Mouse (Mus musculus): ENCODE results near the gene Pklr. TPM values are rescaled to one million over a fixed set of nuclear protein-coding genes. Genes with fewer than 3 reads are reported as not detected.
A peak's percentile ranks its signal among the peaks of the same experiment; 100 is the strongest.

Pklr gene
- polyA plus RNA-seq, 1 experiment from 2014 or later: not detected

DNA sequence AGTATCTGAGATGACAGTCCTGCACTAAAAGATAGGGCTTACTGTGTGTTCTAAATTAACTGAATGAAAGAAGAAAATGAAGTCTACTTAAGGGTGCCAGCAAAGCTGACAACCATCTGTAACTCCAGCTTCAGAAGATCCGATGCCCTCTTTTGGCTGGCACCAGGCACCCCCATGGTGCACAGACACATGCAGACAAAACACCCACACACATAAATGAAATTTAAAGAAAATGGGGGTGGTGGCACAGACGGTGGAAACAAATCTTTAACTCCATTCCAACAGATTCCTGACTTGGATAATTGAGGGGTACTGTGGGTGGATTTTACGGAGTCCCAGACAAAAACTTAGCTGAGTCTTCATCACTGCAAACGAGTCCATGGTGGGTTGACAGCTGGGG lies 4.1 kb upstream of the Pklr start:
- peaks cover 4% of the 10 kb centered on the region; the same call in 1 of the 2 replicates for H3K27me3 ChIP-seq
- peak overlapping the region; percentile 35; the same call in 1 of the 2 replicates for H3K4me3 ChIP-seq (replicated peaks)
- H3K4me1 ChIP-seq (replicated peaks): peaks cover 9% of the 10 kb centered on the region
- no peaks in the 10 kb centered on the region for H3K36me3 ChIP-seq
- WGBS: 50% methylated on average over 4 of the region's 4 CpGs
- no peak overlapping the region for H3K27ac ChIP-seq
- peak overlapping the region; percentile 68 for H3K4me2 ChIP-seq (replicated peaks)
- 0 out of 2 replicates have a peak, but pooled peaks have one; percentile 14 for ATAC-seq
- no peaks in the 10 kb centered on the region for H3K9me3 ChIP-seq
- peak overlapping the region; percentile 64; the same call in 1 of the 2 replicates for H3K9ac ChIP-seq (replicated peaks)

DNA sequence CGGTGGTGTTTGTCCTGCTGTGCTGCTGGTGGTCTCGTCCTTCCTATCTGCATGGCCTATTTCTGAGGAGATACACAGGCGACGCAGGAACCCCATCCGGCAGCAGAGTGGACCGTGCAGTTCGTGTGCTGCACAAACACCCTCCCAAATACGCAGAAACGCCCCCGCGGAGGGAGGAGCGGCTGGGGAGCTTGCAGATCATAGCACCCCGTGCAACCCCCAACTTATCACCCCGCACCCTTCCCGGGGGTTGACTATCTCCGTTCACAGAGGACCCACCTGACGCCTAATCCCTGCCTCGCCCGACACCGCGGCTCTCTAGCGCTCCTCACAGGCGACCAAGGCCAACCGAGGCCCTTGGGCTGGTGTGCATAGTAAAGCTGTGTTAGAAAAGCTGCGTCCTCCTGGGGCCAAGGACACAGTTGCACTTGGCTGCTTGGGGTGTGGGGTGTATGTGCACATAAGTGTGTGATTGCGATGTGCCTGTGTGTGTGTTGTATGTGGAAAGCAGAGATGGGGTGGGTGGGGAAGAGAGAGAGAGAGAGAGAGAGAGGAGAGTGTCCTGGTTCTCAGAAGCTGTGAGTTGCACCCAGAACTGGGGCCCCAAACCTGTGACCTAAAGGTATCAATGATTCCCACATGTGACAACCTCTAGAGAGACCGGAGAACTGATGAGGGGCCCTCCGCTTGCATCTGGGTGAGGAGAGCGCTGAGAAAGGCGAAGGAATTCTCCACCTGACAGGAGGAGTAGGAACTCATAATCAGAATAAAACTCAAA lies 3.5 kb upstream of the Pklr start:
- H3K4me1 ChIP-seq (replicated peaks): peaks cover 9% of the 10 kb centered on the region
- ATAC-seq: peak; percentile 63; the same call in 1 of the 2 replicates
- H3K4me3 ChIP-seq (replicated peaks): peak overlapping the region; percentile 35
- peaks cover 7% of the 10 kb centered on the region; the same call in 1 of the 2 replicates for H3K27me3 ChIP-seq
- 17% methylated on average over 30 of the region's 30 CpGs for WGBS
- H3K9me3 ChIP-seq: no peaks in the 10 kb centered on the region
- no peak overlapping the region for H3K27ac ChIP-seq
- no peaks in the 10 kb centered on the region for H3K36me3 ChIP-seq
- H3K4me2 ChIP-seq (replicated peaks): peak overlapping the region; percentile 68
- peak overlapping the region; percentile 64 for H3K9ac ChIP-seq (replicated peaks)

DNA sequence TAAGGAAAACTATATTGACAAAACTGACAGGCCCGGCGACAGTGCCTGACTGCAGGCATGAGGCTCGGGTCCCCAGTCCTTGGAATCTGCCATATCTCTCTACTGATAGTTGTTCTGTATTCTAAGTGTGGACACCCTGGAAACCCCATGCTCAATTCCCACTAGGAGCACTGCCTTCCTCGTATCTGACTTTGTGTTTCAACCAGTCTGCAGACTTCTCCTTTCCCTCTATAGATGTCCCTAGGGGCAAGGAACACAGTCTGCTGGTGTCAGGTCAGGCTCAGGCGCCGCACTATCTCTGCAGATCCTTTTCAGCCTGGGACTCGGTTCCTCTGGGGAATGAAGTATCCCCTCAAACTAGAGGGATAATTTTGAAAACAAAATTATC lies 2.9 kb upstream of the Pklr start:
- Histone ChIP-seq H3K9ac (replicated peaks) (no peak overlapping the region), H3K9me3 (no peaks in the 10 kb centered on the region), H3K4me3 (replicated peaks) (no peak overlapping the region), H3K27me3 (peaks cover 7% of the 10 kb centered on the region; the same call in 1 of the 2 replicates), H3K4me2 (replicated peaks) (no peak overlapping the region), H3K36me3 (no peaks in the 10 kb centered on the region), H3K27ac (no peak overlapping the region), H3K4me1 (replicated peaks) (peaks cover 9% of the 10 kb centered on the region)
- WGBS: 81% methylated on average over 7 of the region's 7 CpGs
- ATAC-seq: no peak

DNA sequence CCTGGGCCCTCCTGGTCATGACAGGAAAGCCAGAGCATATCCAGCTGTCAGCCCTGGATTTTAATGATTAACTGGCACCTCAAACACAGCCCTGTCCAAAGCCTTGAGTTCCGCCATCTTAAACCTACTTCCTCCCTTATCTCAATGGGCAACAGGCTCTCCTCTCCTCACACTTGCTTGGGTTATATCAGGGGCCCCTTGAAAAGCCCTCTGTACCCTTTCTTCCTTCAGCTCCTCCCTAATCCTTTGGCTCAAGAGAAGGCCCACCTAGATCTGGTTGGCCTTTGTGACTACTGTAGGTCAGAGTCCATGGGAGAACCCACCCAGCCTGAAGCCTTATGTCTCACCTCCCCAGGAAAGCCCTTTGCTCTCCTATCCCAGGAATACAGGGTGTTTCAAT lies 2.2 kb upstream of the Pklr start:
- no peak for ATAC-seq
- H3K36me3 ChIP-seq: no peaks in the 10 kb centered on the region
- no peak overlapping the region for H3K27ac ChIP-seq
- no peak overlapping the region for H3K9ac ChIP-seq (replicated peaks)
- WGBS: 100% methylated on average over 1 of the region's 1 CpGs
- H3K4me2 ChIP-seq (replicated peaks): no peak overlapping the region
- peaks cover 9% of the 10 kb centered on the region for H3K4me1 ChIP-seq (replicated peaks)
- no peak overlapping the region for H3K4me3 ChIP-seq (replicated peaks)
- H3K9me3 ChIP-seq: no peaks in the 10 kb centered on the region
- H3K27me3 ChIP-seq: peaks cover 7% of the 10 kb centered on the region; the same call in 1 of the 2 replicates

GRCm38 (mm10) chr3:89136365-89136764 lies 423 bp downstream of the Pklr start:
- Histone ChIP-seq H3K9me3 (no peaks in the 10 kb centered on the region), H3K4me3 (replicated peaks) (no peak overlapping the region), H3K27me3 (peaks cover 7% of the 10 kb centered on the region; the same call in 1 of the 2 replicates), H3K9ac (replicated peaks) (no peak overlapping the region), H3K4me2 (replicated peaks) (no peak overlapping the region), H3K36me3 (no peaks in the 10 kb centered on the region), H3K27ac (no peak overlapping the region), H3K4me1 (replicated peaks) (peaks cover 9% of the 10 kb centered on the region)
- no peak for ATAC-seq
- WGBS: 40% methylated on average over 9 of the region's 9 CpGs

DNA sequence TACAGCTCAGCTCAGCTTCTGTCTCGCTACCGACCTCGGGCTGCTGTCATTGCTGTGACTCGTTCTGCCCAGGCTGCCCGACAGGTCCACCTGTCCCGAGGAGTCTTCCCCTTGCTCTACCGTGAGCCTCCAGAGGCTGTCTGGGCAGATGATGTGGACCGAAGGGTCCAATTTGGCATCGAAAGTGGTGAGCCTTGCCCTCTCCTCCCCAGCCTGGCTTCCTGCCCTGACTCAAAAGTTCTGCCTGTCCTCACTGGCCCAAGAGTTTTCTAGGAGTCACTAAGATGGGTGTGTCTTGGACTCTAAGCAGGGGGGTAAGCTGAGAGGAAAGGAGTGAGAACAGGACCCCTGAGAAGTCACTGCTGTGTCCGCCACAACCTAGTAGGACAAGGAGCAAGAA lies 8.9 kb downstream of the Pklr start:
- Histone ChIP-seq H3K4me3 (replicated peaks) (no peak overlapping the region), H3K4me1 (replicated peaks) (peaks cover 20% of the 10 kb centered on the region), H3K9me3 (no peaks in the 10 kb centered on the region), H3K9ac (replicated peaks) (no peak overlapping the region), H3K36me3 (peaks cover 12% of the 10 kb centered on the region; the same call in 1 of the 2 replicates), H3K4me2 (replicated peaks) (no peak overlapping the region), H3K27me3 (peaks cover 28% of the 10 kb centered on the region; the same call in 1 of the 2 replicates), H3K27ac (no peak overlapping the region)
- 87% methylated on average over 10 of the region's 10 CpGs for WGBS
- no peak for ATAC-seq

GRCm38 (mm10) chr3:89145566-89145965 lies 9.6 kb downstream of the Pklr start:
- Histone ChIP-seq H3K27ac (no peak overlapping the region), H3K27me3 (peaks cover 33% of the 10 kb centered on the region; the same call in 1 of the 2 replicates), H3K4me1 (replicated peaks) (peaks cover 20% of the 10 kb centered on the region), H3K9me3 (no peaks in the 10 kb centered on the region), H3K4me2 (replicated peaks) (no peak overlapping the region), H3K9ac (replicated peaks) (no peak overlapping the region), H3K4me3 (replicated peaks) (no peak overlapping the region), H3K36me3 (peaks cover 19% of the 10 kb centered on the region)
- 24% methylated on average over 8 of the region's 8 CpGs for WGBS
- no peak for ATAC-seq

- Histone ChIP-seq H3K4me1 (replicated peaks) (peaks cover 20% of the 10 kb centered on the region), H3K27ac (no peak overlapping the region), H3K27me3 (peaks cover 36% of the 10 kb centered on the region; the same call in 1 of the 2 replicates), H3K9me3 (no peaks in the 10 kb centered on the region), H3K36me3 (peaks cover 31% of the 10 kb centered on the region), H3K9ac (replicated peaks) (no peak overlapping the region), H3K4me3 (replicated peaks) (no peak overlapping the region), H3K4me2 (replicated peaks) (0 out of 2 replicates have a peak overlapping the region, but pooled peaks have one; percentile 3)
- WGBS: 24% methylated on average over 26 of the region's 26 CpGs
- ATAC-seq: peak; percentile 53; the same call in 1 of the 2 replicates
Observed at GRCm38 (mm10) chr3:89147101-89147978, 11.4 kb downstream of the Pklr start.

DNA sequence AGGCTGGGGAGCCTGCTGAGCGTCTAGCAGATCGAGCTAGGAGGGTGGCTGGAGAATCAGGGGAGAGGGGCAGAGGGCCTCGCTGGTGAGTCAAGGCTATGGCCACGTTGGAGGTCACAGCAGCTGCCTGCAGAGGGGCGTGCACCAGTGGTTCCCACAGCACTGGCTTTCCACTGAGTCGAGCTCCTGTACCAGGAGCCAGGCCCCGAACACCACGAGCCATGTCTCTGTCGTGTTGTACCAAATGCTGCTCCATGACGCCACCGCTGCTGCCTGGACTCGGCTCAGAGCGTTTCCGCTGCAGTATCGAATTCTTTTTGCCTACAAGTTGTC lies 12.0 kb downstream of the Pklr start:
- Histone ChIP-seq H3K36me3 (peaks cover 37% of the 10 kb centered on the region), H3K9me3 (no peaks in the 10 kb centered on the region), H3K27ac (no peak overlapping the region), H3K27me3 (peaks cover 31% of the 10 kb centered on the region; the same call in 1 of the 2 replicates), H3K9ac (replicated peaks) (no peak overlapping the region), H3K4me1 (replicated peaks) (peaks cover 20% of the 10 kb centered on the region), H3K4me3 (replicated peaks) (no peak overlapping the region), H3K4me2 (replicated peaks) (0 out of 2 replicates have a peak overlapping the region, but pooled peaks have one; percentile 3)
- 8% methylated on average over 15 of the region's 15 CpGs for WGBS
- no peak for ATAC-seq

DNA sequence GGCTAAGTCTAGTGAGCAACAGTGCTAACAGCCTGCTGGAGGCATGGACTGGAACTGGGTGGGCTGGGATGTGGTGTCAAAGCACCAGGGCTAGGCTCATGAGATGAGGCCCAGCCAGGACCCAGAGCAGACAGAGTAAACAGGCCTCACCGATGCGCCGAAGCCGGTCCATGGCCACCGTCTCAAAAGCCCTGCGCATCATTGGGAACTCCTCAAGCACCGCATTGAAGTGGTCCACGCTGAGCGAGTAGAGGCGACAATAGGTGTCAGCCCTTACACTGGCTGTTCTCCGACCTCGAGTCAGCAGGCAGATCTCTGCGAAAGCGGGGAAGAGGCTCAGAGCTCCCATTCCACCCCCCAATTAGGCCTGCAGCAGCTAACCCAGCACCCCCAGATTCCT lies 12.6 kb downstream of the Pklr start:
- 0 out of 2 replicates have a peak overlapping the region, but pooled peaks have one; percentile 36 for H3K9ac ChIP-seq (replicated peaks)
- no peak overlapping the region for H3K4me2 ChIP-seq (replicated peaks)
- H3K9me3 ChIP-seq: no peaks in the 10 kb centered on the region
- 65% methylated on average over 14 of the region's 14 CpGs for WGBS
- H3K27me3 ChIP-seq: peaks cover 31% of the 10 kb centered on the region; the same call in 1 of the 2 replicates
- no peak overlapping the region for H3K4me3 ChIP-seq (replicated peaks)
- ATAC-seq: no peak
- peaks cover 37% of the 10 kb centered on the region for H3K36me3 ChIP-seq
- H3K4me1 ChIP-seq (replicated peaks): peaks cover 20% of the 10 kb centered on the region
- H3K27ac ChIP-seq: no peak overlapping the region

GRCm38 (mm10) chr3:89152084-89152835 lies 16.3 kb downstream of the Pklr start:
- no peaks in the 10 kb centered on the region for H3K9me3 ChIP-seq
- peaks cover 37% of the 10 kb centered on the region for H3K36me3 ChIP-seq
- H3K4me3 ChIP-seq (replicated peaks): no peak overlapping the region
- no peak overlapping the region for H3K9ac ChIP-seq (replicated peaks)
- H3K4me2 ChIP-seq (replicated peaks): no peak overlapping the region
- H3K27ac ChIP-seq: no peak overlapping the region
- H3K4me1 ChIP-seq (replicated peaks): peaks cover 6% of the 10 kb centered on the region
- H3K27me3 ChIP-seq: peaks cover 22% of the 10 kb centered on the region; the same call in 1 of the 2 replicates
- ATAC-seq: no peak
- 64% methylated on average over 17 of the region's 17 CpGs for WGBS

Data from midbrain, embryonic 13.5 days (tissue).